Mouse (Mus musculus): ENCODE results near the gene Rptn.

GRCm38 (mm10) chr3:93393366-93393765 lies at the start of gene Rptn:
- TF ChIP-seq CTCF (IDR thresholded peaks at IDR 0.05; ENCODE audit: borderline replicate concordance, extremely low read depth, insufficient read depth, insufficient read length) = no peak
- TF ChIP-seq POLR2A (IDR thresholded peaks at IDR 0.05; ENCODE audit: borderline replicate concordance, extremely low read depth, insufficient read depth, insufficient read length, poor library complexity, severe bottlenecking) = no peak

Measured in brain, embryonic 14.5 days (tissue).